Mouse (Mus musculus) kidney, adult 10 weeks (tissue): Measurements from ENCODE around the gene Palm. TPM values are rescaled to one million over a fixed set of nuclear protein-coding genes. Genes with fewer than 3 reads are reported as not detected.

Experiments
- polyA plus RNA-seq: library from polyadenylated mRNA; stranded (reverse); fragments of 350-450 nt; fragmentation: Illumina TruSeq; extraction: RNeasy Lipid Tissue Mini Kit (QIAGEN cat#74804); gene quantifications from one replicate; pipeline ENCODE4 v1.2.3, GENCODE M21; 2014; ENCODE audit warnings: low read depth, low replicate concordance

The Palm gene
- 1.1 TPM for polyA plus RNA-seq

GRCm38 (mm10) chr10:79793051-79793737 lies at the start of gene Palm:
Palm (plus strand) TSS chr10:79793572.

DNA sequence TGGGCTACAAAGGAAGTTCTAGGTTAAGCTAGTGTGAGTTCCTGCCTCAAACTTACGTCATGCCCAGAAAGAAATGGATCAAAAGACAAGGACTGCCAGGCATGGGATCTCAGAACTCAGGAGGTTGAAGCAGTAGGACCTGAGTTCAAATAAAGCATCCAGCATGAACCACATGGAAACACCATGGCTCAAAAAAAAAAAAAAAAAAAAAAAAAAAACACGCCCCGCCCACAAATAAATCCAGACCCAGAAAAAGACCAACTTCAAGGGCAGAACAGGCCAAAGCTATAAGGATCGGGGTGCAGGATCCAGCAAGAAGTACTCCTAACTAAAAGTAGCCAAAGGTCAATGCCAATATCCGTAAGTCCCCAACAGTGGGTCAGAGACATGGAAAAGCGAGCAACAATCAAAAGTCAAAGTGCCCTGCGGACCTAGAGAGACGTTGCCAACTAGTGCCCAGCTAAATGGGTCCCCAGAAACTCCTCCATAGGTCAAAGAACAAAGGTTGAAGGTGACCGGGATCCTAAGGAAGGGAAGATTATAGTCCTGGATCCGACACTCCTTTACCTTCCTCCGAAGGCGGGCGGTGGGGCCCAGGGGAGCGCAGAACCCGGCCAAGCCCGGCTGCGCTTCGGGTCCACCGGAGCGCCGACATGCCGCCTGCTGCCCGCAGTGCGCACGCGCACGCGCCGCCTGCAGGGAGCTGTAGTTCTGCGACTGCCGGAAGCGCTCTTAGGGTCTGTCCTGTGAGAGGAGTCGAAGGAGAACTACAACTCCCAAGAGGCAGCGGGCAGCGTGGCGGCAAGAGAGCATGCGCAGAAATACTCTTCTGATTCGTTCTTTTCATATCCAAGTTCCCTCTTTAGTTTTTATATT lies 47.2 kb upstream of the Palm start, which contains the start of gene Polrmt:
Gene Polrmt (minus strand): TSS at position 684 of the 876 bp plus-strand sequence.

DNA sequence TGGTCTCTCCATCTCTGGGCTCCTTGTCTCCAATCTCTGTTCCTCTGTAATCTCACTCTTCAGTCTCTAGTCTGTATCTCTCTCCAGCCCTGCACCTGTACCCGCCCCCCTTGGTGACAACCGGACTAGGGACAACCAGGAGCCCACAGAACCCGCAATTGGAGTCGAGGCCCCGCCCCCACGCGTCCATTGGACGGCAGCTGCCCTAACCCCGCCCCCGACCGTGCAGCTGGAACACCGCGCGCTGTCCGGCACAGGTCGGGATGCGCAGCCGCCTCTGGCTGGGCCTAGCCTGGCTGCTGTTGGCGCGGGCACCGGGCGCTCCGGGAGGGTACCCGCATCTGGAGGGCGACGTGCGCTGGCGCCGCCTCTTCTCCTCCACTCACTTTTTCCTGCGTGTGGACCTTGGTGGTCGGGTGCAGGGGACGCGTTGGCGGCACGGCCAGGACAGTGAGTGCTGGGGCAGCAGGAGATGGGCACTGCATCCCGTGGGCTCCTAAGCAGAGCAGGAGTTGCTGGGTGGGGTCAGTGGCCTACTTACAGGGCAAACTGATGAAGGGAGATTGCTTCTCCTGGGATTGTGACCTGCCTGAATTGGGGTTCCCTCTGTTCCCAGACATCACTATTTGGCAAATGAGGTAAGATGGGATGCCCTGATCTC lies 38.4 kb upstream of the Palm start, which contains the start of gene Fgf22:
Gene Fgf22 (plus strand): TSS at position 221 of the 661 bp plus-strand sequence.

DNA sequence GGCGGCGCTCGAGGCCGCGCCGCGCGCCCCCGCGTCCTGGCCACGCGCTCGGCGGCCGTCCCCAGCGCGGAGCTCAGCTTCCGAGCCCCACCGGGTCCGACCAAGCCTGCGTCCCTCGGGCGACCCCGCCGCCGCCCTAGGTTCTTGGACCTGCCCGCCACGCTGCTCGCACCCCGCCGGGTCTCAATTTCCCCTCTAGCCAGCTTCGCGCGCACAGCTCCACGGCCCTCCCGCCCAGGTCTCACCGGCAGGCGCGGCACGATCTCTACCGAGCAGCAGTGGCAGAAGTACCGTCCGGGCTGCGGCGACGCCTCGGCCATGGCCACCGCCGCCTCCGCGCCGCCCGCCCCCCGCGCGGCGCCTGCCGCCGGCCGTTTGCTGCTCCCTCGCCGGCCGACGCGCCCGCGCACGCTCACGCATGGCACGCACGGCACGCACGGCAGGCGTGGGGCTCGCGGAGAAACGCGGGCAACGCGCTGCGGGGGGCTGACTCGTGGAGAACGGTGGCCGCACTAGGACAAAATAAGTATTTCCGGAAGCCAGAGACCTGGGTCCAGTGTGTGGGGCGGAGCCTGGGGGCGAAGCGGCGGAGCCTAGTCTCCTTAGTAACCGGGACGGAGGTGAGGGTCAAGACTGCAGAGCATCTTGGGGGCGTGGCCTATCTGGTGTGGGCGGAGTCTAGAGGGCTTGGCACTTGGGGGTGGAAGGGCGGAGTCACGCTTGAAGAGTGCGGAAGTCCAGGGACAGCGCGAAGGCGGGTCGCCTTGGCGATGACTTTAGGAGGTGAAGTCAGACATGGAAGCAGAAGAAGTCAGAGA lies 26.7 kb upstream of the Palm start, which contains the start of gene Rnf126:
Gene Rnf126 (minus strand): TSS at position 445 of the 818 bp plus-strand sequence.

DNA sequence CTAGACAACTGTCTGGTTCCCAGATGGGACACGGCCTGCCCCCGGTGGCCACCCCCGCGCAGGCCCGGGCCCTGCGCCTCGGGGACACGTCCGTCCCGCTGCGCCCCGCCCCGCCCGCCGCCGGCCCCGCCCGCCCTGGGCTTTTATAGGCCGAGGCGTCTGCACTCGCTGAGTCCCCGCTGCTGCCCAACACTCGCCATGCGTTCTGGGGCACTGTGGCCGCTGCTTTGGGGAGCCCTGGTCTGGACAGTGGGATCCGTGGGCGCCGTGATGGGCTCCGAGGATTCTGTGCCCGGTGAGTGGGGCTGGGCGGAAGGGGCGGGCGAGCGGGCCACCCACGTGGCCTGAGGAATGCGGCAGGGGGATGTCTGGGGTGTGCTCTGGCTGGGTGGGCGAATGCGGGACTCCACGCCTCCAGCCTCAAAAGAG lies 16.3 kb upstream of the Palm start, which contains the start of gene Fstl3:
Gene Fstl3 (plus strand): TSS at position 170 of the 429 bp plus-strand sequence.

GRCm38 (mm10) chr10:79790861-79791260 lies 2.5 kb upstream of the Palm start, which contains the start of gene Prss57:
Prss57 (minus strand) TSS chr10:79790961.

GRCm38 (mm10) chr10:79820782-79821181 lies 27.4 kb downstream of the Palm start, which contains the start of gene Misp:
Misp (plus strand) TSS chr10:79820989.

GRCm38 (mm10) chr10:79853860-79854795 lies 60.8 kb downstream of the Palm start, which contains the start of gene Ptbp1:
Ptbp1 (plus strand) TSS chr10:79854427.

Other genes with a start within 250 kb of the Palm start
- gene Mier2, start 238.4 kb upstream of the Palm start, polyA plus RNA-seq, result not detected
- gene Theg, start 206.2 kb upstream of the Palm start, polyA plus RNA-seq, result not detected
- not detected for gene C2cd4c, start 179.5 kb upstream of the Palm start, polyA plus RNA-seq
- gene Shc2, start 155.7 kb upstream of the Palm start, polyA plus RNA-seq, result not detected
- gene Odf3l2, start 147.8 kb upstream of the Palm start, polyA plus RNA-seq, result not detected
- gene Madcam1, start 129.0 kb upstream of the Palm start, polyA plus RNA-seq, result not detected
- gene Tpgs1, start 124.2 kb upstream of the Palm start, polyA plus RNA-seq, result not detected
- not detected for gene Cdc34, start 111.4 kb upstream of the Palm start, polyA plus RNA-seq
- gene Gzmm, start 104.6 kb upstream of the Palm start, polyA plus RNA-seq, result not detected
- 293 TPM for gene Bsg, start 89.1 kb upstream of the Palm start, polyA plus RNA-seq
- gene Hcn2, start 76.9 kb upstream of the Palm start, polyA plus RNA-seq, result not detected
- gene Polrmt, start 47.0 kb upstream of the Palm start, polyA plus RNA-seq, result 4.2 TPM
- not detected for gene Fgf22, start 38.5 kb upstream of the Palm start, polyA plus RNA-seq
- gene Rnf126, start 26.6 kb upstream of the Palm start, polyA plus RNA-seq, result 0.36 TPM
- gene Fstl3, start 16.3 kb upstream of the Palm start, polyA plus RNA-seq, result 2.6 TPM
- gene Prss57, start 2.6 kb upstream of the Palm start, polyA plus RNA-seq, result not detected
- 0.49 TPM for gene Misp, start 27.4 kb downstream of the Palm start, polyA plus RNA-seq
- 40.9 TPM for gene Ptbp1, start 60.9 kb downstream of the Palm start, polyA plus RNA-seq
- gene Prtn3, start 80.9 kb downstream of the Palm start, polyA plus RNA-seq, result not detected
- not detected for gene Plppr3, start 81.1 kb downstream of the Palm start, polyA plus RNA-seq
- gene Elane, start 92.7 kb downstream of the Palm start, polyA plus RNA-seq, result not detected
- gene Cfd, start 97.3 kb downstream of the Palm start, polyA plus RNA-seq, result not detected
- gene Med16, start 115.4 kb downstream of the Palm start, polyA plus RNA-seq, result 0.20 TPM
- gene Gm26602, start 117.3 kb downstream of the Palm start, polyA plus RNA-seq, result not detected
- gene Kiss1r, start 123.4 kb downstream of the Palm start, polyA plus RNA-seq, result 0.16 TPM
- gene R3hdm4, start 127.6 kb downstream of the Palm start, polyA plus RNA-seq, result 6.4 TPM
- gene Arid3a, start 133.5 kb downstream of the Palm start, polyA plus RNA-seq, result 3.1 TPM
- gene Wdr18, start 166.6 kb downstream of the Palm start, polyA plus RNA-seq, result 1.7 TPM
- not detected for gene Grin3b, start 177.1 kb downstream of the Palm start, polyA plus RNA-seq
- gene Tmem259, start 190.8 kb downstream of the Palm start, polyA plus RNA-seq, result 0.40 TPM
- 3.0 TPM for gene Cnn2, start 195.0 kb downstream of the Palm start, polyA plus RNA-seq
- 0.12 TPM for gene Abca7, start 202.9 kb downstream of the Palm start, polyA plus RNA-seq
- not detected for gene Arhgap45, start 223.1 kb downstream of the Palm start, polyA plus RNA-seq
- gene Polr2e, start 246.2 kb downstream of the Palm start, polyA plus RNA-seq, result 0.32 TPM